Mouse (Mus musculus) embryonic stem cell, embryonic (primary cell): ENCODE data around the gene B020004J07Rik.
"Not testable (repeated sequence)": the region's sequence is repeated elsewhere in the genome, so short reads cannot be mapped to it uniquely, and the experiment has no call there.

Experiments
- CTCF ChIA-PET, 4 experiments: fragments of 300-600 bp in 2 of 4; fragments of 350-600 bp in 2 of 4; sonication (Branson Sonifier 250); formaldehyde crosslinking; loops; one replicate each; lab custom pipeline; 2022; ENCODE audit warnings: inconsistent platforms in 2 of 4; lab: Charles Lee
- POLR2A ChIA-PET, 4 experiments: fragments of 300-600 bp in 2 of 4; fragments of 350-600 bp in 2 of 4; sonication (Branson Sonifier 250); formaldehyde crosslinking; loops; one replicate each; lab custom pipeline; 2022; ENCODE audit warnings: antibody characterized with exemption in 4 of 4, inconsistent platforms in 1 of 4; lab: Charles Lee

The B020004J07Rik gene

GRCm38 (mm10) chr4:101843923-101844322 lies at the start of gene B020004J07Rik:
Gene B020004J07Rik, minus strand, starts transcription at chr4:101844023.
- CTCF ChIA-PET, POLR2A ChIA-PET: not testable (repeated sequence)

GRCm38 (mm10) chr4:101889377-101889776 lies 45.6 kb upstream of the B020004J07Rik start:
- ChIA-PET CTCF (interaction anchor here in 3 of 4 experiments (0.6 to 1.6 kb wide), 8 partner anchors 8 to 297 kb away, joined by 3 to 27 read pairs (median 4); no protein-coding TSS in a partner anchor), POLR2A (interaction anchor here in 3 of 4 experiments (0.6 to 2.9 kb wide), 23 partner anchors 8 to 1425 kb away, joined by 3 to 49 read pairs (median 5); partner anchors contain the start of gene Leprot (in 1 of the 3))

GRCm38 (mm10) chr4:101883641-101884040 lies 39.8 kb upstream of the B020004J07Rik start:
- POLR2A ChIA-PET: interaction anchor here in 2 of 4 experiments (0.5 to 1.6 kb wide), 6 partner anchors 10 to 22 kb away, joined by 4 to 7 read pairs (median 5); partner anchors contain the start of gene C130073F10Rik (in 1 of the 2)
- CTCF ChIA-PET: interaction anchor here in 1 of 4 experiments (0.7 kb wide), 1 partner anchor 23 kb away, joined by 3 read pairs; no protein-coding TSS in a partner anchor

GRCm38 (mm10) chr4:101875687-101876086 lies 31.9 kb upstream of the B020004J07Rik start:
- POLR2A ChIA-PET: interaction anchor here in 3 of 4 experiments (0.9 to 5.3 kb wide), 7 partner anchors 13 to 18 kb away, joined by 3 to 128 read pairs (median 7); partner anchors contain the start of gene C130073F10Rik (in 1 of the 3)
- CTCF ChIA-PET: interaction anchor here in 1 of 4 experiments (1.1 to 1.7 kb wide), 3 partner anchors 15 to 123 kb away, joined by 4 to 5 read pairs (median 4); no protein-coding TSS in a partner anchor

GRCm38 (mm10) chr4:101872031-101872430 lies 28.2 kb upstream of the B020004J07Rik start:
- POLR2A ChIA-PET: interaction anchor here in 3 of 4 experiments (0.7 to 5.3 kb wide), 10 partner anchors 10 to 515 kb away, joined by 3 to 128 read pairs (median 6); partner anchors contain the start of gene C130073F10Rik (in 1 of the 3)
- CTCF ChIA-PET: interaction anchor here in 2 of 4 experiments (0.7 to 2.7 kb wide), 4 partner anchors 10 to 126 kb away, joined by 3 to 40 read pairs (median 6); no protein-coding TSS in a partner anchor

GRCm38 (mm10) chr4:101862289-101862688 lies 18.5 kb upstream of the B020004J07Rik start:
- CTCF ChIA-PET: interaction anchor here (0.6 to 4.9 kb wide), 15 partner anchors 10 to 1069 kb away, joined by 3 to 58 read pairs (median 5); no protein-coding TSS in a partner anchor
- POLR2A ChIA-PET: interaction anchor here (0.6 to 3.6 kb wide), 19 partner anchors 11 to 474 kb away, joined by 3 to 128 read pairs (median 5); partner anchors contain the start of genes C130073F10Rik (in 1 of the 4) and Leprot (in 1 of the 4)

GRCm38 (mm10) chr4:101860873-101861272 lies 17.1 kb upstream of the B020004J07Rik start:
- ChIA-PET CTCF (interaction anchor here (0.6 to 4.9 kb wide), 38 partner anchors 12 to 535 kb away, joined by 3 to 58 read pairs (median 4); partner anchors contain the start of genes Leprot (in 1 of the 4) and Pde4b (in 1 of the 4)), POLR2A (interaction anchor here in 2 of 4 experiments (0.6 to 3.6 kb wide), 13 partner anchors 12 to 214 kb away, joined by 3 to 128 read pairs (median 5); partner anchors contain the start of genes C130073F10Rik (in 1 of the 2) and Leprot (in 1 of the 2))

GRCm38 (mm10) chr4:101850908-101851307 lies 7.1 kb upstream of the B020004J07Rik start:
- ChIA-PET CTCF (no interaction called here), POLR2A (no interaction called here)
